Comparison of ENCODE assay signal across 8 mouse cellular contexts in genomic region chr6:141249585-141250295, GRCm38 (mm10). TPM values are rescaled to one million over a fixed set of nuclear protein-coding genes. Genes with fewer than 3 reads are reported as not detected.
DNase-seq lines count a peak whose midpoint lies in the region; ATAC-seq lines count a peak whose summit lies in the region.

No protein-coding gene starts in this region.

- no peaks in the 10 kb centered on the region for H3K4me1 ChIP-seq in erythroblast, embryonic 14.5 days (ENCODE audit: control insufficient read depth)
- H3K4me1 ChIP-seq in intestine, embryonic 16.5 days (ENCODE audit: control insufficient read depth, insufficient read depth, low read length), result peaks cover 10% of the 10 kb centered on the region
- H3K4me1 ChIP-seq in midbrain, embryonic 11.5 days (ENCODE audit: control insufficient read depth, insufficient read depth, low read length), result no peaks in the 10 kb centered on the region; the same call in 1 of the 2 replicates

- peak overlapping the region; percentile 32 for H3K4me3 ChIP-seq in erythroblast, embryonic 14.5 days (replicated peaks)
- peak overlapping the region; percentile 89 for H3K4me3 ChIP-seq in intestine, embryonic 16.5 days (ENCODE audit: low read length)
- H3K4me3 ChIP-seq in midbrain, embryonic 11.5 days (ENCODE audit: low read depth, low read length), result peak overlapping the region; percentile 64

- intact Hi-C loops in left cerebral cortex, postnatal 4 days (cut with DNase I), result loop anchor here (10.0 kb wide), 1 partner anchor 485 kb away; no protein-coding TSS in a partner anchor

- H3K9me3 ChIP-seq in erythroblast, embryonic 14.5 days (ENCODE audit: control insufficient read depth, low read length), result no peaks in the 10 kb centered on the region
- no peaks in the 10 kb centered on the region for H3K9me3 ChIP-seq in intestine, embryonic 16.5 days (ENCODE audit: control insufficient read depth, low read length)
- no peaks in the 10 kb centered on the region for H3K9me3 ChIP-seq in midbrain, embryonic 11.5 days (ENCODE audit: control insufficient read depth, low read length)

- no peaks in the 10 kb centered on the region for H3K36me3 ChIP-seq in erythroblast, embryonic 14.5 days (ENCODE audit: control insufficient read depth)
- H3K36me3 ChIP-seq in intestine, embryonic 16.5 days (ENCODE audit: control insufficient read depth, insufficient read depth, low read length), result peaks cover 5% of the 10 kb centered on the region; the same call in 1 of the 2 replicates
- no peaks in the 10 kb centered on the region for H3K36me3 ChIP-seq in midbrain, embryonic 11.5 days (ENCODE audit: control insufficient read depth, insufficient read depth, low read length)

- peak overlapping the region; percentile 97 for H3K27ac ChIP-seq in intestine, embryonic 16.5 days (ENCODE audit: low read length)
- H3K27ac ChIP-seq in midbrain, embryonic 11.5 days (ENCODE audit: low read depth, low read length), result no peak overlapping the region

- H3K4me2 ChIP-seq in intestine, embryonic 16.5 days (ENCODE audit: low read depth, low read length), result peak overlapping the region; percentile 71
- H3K4me2 ChIP-seq in midbrain, embryonic 11.5 days, result peak overlapping the region; percentile 88

- peak; percentile 74 for DNase-seq in embryo, embryonic 9.5 days (ENCODE audit: extremely low spot score)
- peak; percentile 66 for DNase-seq in left cerebral cortex, postnatal 4 days
- peak; percentile 94 for DNase-seq in midbrain, embryonic 11.5 days (ENCODE audit: low spot score, missing footprints)
- DNase-seq in spleen, postnatal 14 days (ENCODE audit: low spot score in 2 of 2), result peak; percentile 1 to 6

- H3K9ac ChIP-seq in intestine, embryonic 16.5 days (ENCODE audit: low read depth, low read length), result peak overlapping the region; percentile 94
- peak overlapping the region; percentile 74 for H3K9ac ChIP-seq in midbrain, embryonic 11.5 days (ENCODE audit: low read length)

- H3K27me3 ChIP-seq in erythroblast, embryonic 14.5 days (ENCODE audit: control insufficient read depth), result peaks cover 24% of the 10 kb centered on the region
- H3K27me3 ChIP-seq in intestine, embryonic 16.5 days (replicated peaks; ENCODE audit: control insufficient read depth, insufficient read depth, low read length), result no peaks in the 10 kb centered on the region
- H3K27me3 ChIP-seq in midbrain, embryonic 11.5 days (ENCODE audit: control insufficient read depth, insufficient read depth, low read length), result peaks cover 13% of the 10 kb centered on the region

- no peak for ATAC-seq in erythroblast, adult 5-6 weeks (replicated peaks; ENCODE audit: low FRiP score, poor library complexity, severe bottlenecking)
- peak; percentile 55 for ATAC-seq in granulocyte monocyte progenitor cell, adult 5-6 weeks (replicated peaks; ENCODE audit: poor library complexity, severe bottlenecking)
- ATAC-seq in intestine, embryonic 16.5 days, result peak; percentile 89
- peak; percentile 91 for ATAC-seq in midbrain, embryonic 11.5 days (ENCODE audit: low FRiP score)

- 1% methylated on average over 57 of the region's 68 CpGs for WGBS in intestine, embryonic 16.5 days
- under 1% methylated on average over 65 of the region's 68 CpGs for WGBS in midbrain, embryonic 11.5 days

RNA-seq across cellular contexts. Expression of gene Pde3a, which starts 0.7 kb away (rescaled TPM):
- not detected in 2 replicates for polyA plus RNA-seq in erythroblast, embryonic 14.5 days (2012)
- total RNA-seq in erythroblast, adult 5-6 weeks (2015; ENCODE audit: low replicate concordance), result not detected in 2 replicates
- under 0.01 and 0.28 TPM in 2 replicates for total RNA-seq in erythroblast, adult 5-6 weeks (2017; ENCODE audit: low replicate concordance)
- not detected in 2 replicates for total RNA-seq in granulocyte monocyte progenitor cell, adult 5-6 weeks (2014; fragmentation: Nextera tagmentation)
- total RNA-seq in granulocyte monocyte progenitor cell, adult 5-6 weeks (2017), result not detected in 2 replicates
- 14.7 and 17.9 TPM in 2 replicates for polyA plus RNA-seq in intestine, embryonic 16.5 days (2015; fragmentation: Nextera tagmentation; extraction: Ambion mirVana)
- total RNA-seq in left cerebral cortex, postnatal 4 days (2021), result 1 to 10 TPM; 2.3 to 3.2 TPM
- 1.2 and 2.1 TPM in 2 replicates for polyA plus RNA-seq in midbrain, embryonic 11.5 days (2014; fragmentation: Nextera tagmentation; extraction: Ambion mirVana)

Comparison
In these comparisons a context has a peak if more than half of its experiments do, and no peak if none do; other contexts are left out.
1. H3K4me3 ChIP-seq: peak in every context shown above with its lines; median percentile 89 in intestine, embryonic 16.5 days; 64 in midbrain, embryonic 11.5 days; 32 in erythroblast, embryonic 14.5 days.
2. DNase-seq: peak in every context shown above with its lines; median percentile 94 in midbrain, embryonic 11.5 days; 74 in embryo, embryonic 9.5 days; 66 in left cerebral cortex, postnatal 4 days; 4 in spleen, postnatal 14 days.